Mouse (Mus musculus): ENCODE results near the gene Tbc1d22a. TPM values are rescaled to one million over a fixed set of nuclear protein-coding genes. Genes with fewer than 3 reads are reported as not detected.
"Not testable (repeated sequence)": the region's sequence is repeated elsewhere in the genome, so short reads cannot be mapped to it uniquely, and the experiment has no call there.

Tbc1d22a gene
- polyA plus RNA-seq, 1 experiment from 2014 or later: 13.2 TPM

GRCm38 (mm10) chr15:86185689-86186569 lies 28.3 kb upstream of the Tbc1d22a start, which contains the start of gene Cerk:
Gene Cerk, minus strand, starts transcription at chr15:86186141.
- H3K9ac ChIP-seq (ENCODE audit: low read depth, low read length): peak within 1 kb of the TSS; percentile 97
- peak within 1 kb of the TSS; percentile 93 for H3K27ac ChIP-seq (ENCODE audit: low read depth, low read length)
- H3K4me3 ChIP-seq (ENCODE audit: low read length): peak within 1 kb of the TSS; percentile 95
- H3K4me1 ChIP-seq (ENCODE audit: control insufficient read depth, insufficient read depth, low read depth, low read length): peaks cover 38% of the 10 kb centered on the region
- no peaks in the 10 kb centered on the region for H3K9me3 ChIP-seq (ENCODE audit: control insufficient read depth, low read length)
- whole genome bisulfite sequencing: 3% methylated on average over 43 of the region's 43 CpGs
- H3K36me3 ChIP-seq (ENCODE audit: control insufficient read depth, insufficient read depth, low read length): no peaks in the 10 kb centered on the region
- H3K27me3 ChIP-seq (replicated peaks; ENCODE audit: control insufficient read depth, insufficient read depth, low read length): no peaks in the 10 kb centered on the region
- ATAC-seq: peak; percentile 77
- peak within 1 kb of the TSS; percentile 92 for H3K4me2 ChIP-seq (ENCODE audit: low read length)

- Histone ChIP-seq H3K27ac (ENCODE audit: low read depth, low read length) (no peak overlapping the region), H3K36me3 (ENCODE audit: control insufficient read depth, insufficient read depth, low read length) (no peaks in the 10 kb centered on the region), H3K27me3 (replicated peaks; ENCODE audit: control insufficient read depth, insufficient read depth, low read length) (no peaks in the 10 kb centered on the region), H3K4me2 (ENCODE audit: low read length) (peak overlapping the region; percentile 92), H3K4me3 (ENCODE audit: low read length) (no peak overlapping the region), H3K9me3 (ENCODE audit: control insufficient read depth, low read length) (no peaks in the 10 kb centered on the region), H3K9ac (ENCODE audit: low read depth, low read length) (no peak overlapping the region), H3K4me1 (ENCODE audit: control insufficient read depth, insufficient read depth, low read depth, low read length) (peaks cover 37% of the 10 kb centered on the region)
- no peak for ATAC-seq
- WGBS: 53% methylated on average over 3 of the region's 3 CpGs
These were observed 27.6 kb upstream of the Tbc1d22a start for GRCm38 (mm10) chr15:86186686-86187085.

GRCm38 (mm10) chr15:86188186-86188585 lies 26.1 kb upstream of the Tbc1d22a start:
- Histone ChIP-seq H3K27ac (ENCODE audit: low read depth, low read length) (no peak overlapping the region), H3K9ac (ENCODE audit: low read depth, low read length) (no peak overlapping the region), H3K4me2 (ENCODE audit: low read length) (no peak overlapping the region), H3K9me3 (ENCODE audit: control insufficient read depth, low read length) (no peaks in the 10 kb centered on the region), H3K27me3 (replicated peaks; ENCODE audit: control insufficient read depth, insufficient read depth, low read length) (no peaks in the 10 kb centered on the region), H3K36me3 (ENCODE audit: control insufficient read depth, insufficient read depth, low read length) (no peaks in the 10 kb centered on the region), H3K4me3 (ENCODE audit: low read length) (no peak overlapping the region), H3K4me1 (ENCODE audit: control insufficient read depth, insufficient read depth, low read depth, low read length) (peaks cover 25% of the 10 kb centered on the region)
- WGBS: 11% methylated on average over 5 of the region's 5 CpGs
- ATAC-seq: no peak

DNA sequence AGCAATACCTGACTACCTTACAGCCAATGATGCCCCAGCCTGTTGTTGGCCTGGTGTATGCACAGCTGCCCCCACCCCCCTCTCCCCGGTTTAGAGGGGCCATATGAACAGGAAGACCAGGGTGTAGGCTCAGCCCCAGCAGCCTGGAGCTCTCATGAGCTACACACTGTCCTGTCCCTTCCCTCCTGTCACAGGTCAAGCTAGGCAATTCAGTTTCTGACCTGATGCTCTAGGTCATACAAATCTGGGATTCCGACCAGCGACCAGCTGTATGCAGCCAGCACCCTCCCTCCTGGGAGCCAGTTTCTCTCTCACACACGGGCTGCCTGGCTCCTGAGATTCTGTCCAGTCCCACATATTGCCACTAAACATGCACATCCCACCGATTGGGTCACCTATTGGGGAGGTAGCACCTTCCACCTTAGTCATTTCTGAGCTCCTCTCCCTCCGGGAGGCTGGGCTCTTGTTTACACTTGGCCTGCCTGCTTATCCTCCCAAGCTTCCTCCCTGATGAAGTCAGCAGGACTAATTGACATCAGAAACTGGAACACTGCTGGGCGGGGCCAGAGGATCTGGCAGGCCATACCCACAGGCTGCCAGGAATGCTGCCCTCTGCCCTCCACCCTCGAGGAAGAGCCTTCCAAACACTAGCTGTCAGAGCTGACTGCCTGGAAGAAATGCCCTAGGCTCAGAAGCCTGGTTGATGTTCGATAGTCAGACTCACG lies 25.4 kb upstream of the Tbc1d22a start:
- WGBS: 29% methylated on average over 10 of the region's 10 CpGs
- Histone ChIP-seq H3K4me2 (ENCODE audit: low read length) (no peak overlapping the region), H3K27me3 (replicated peaks; ENCODE audit: control insufficient read depth, insufficient read depth, low read length) (no peaks in the 10 kb centered on the region), H3K27ac (ENCODE audit: low read depth, low read length) (no peak overlapping the region), H3K4me1 (ENCODE audit: control insufficient read depth, insufficient read depth, low read depth, low read length) (peaks cover 20% of the 10 kb centered on the region), H3K4me3 (ENCODE audit: low read length) (no peak overlapping the region), H3K9me3 (ENCODE audit: control insufficient read depth, low read length) (no peaks in the 10 kb centered on the region), H3K9ac (ENCODE audit: low read depth, low read length) (peak overlapping the region; percentile 49; the same call in 1 of the 2 replicates), H3K36me3 (ENCODE audit: control insufficient read depth, insufficient read depth, low read length) (no peaks in the 10 kb centered on the region)
- ATAC-seq: no peak

GRCm38 (mm10) chr15:86190387-86190786 lies 23.9 kb upstream of the Tbc1d22a start:
- no peak overlapping the region for H3K4me3 ChIP-seq (ENCODE audit: low read length)
- H3K4me2 ChIP-seq (ENCODE audit: low read length): no peak overlapping the region
- no peak overlapping the region for H3K27ac ChIP-seq (ENCODE audit: low read depth, low read length)
- 86% methylated on average over 3 of the region's 3 CpGs for WGBS
- H3K4me1 ChIP-seq (ENCODE audit: control insufficient read depth, insufficient read depth, low read depth, low read length): peaks cover 14% of the 10 kb centered on the region
- H3K9me3 ChIP-seq (ENCODE audit: control insufficient read depth, low read length): no peaks in the 10 kb centered on the region
- H3K9ac ChIP-seq (ENCODE audit: low read depth, low read length): no peak overlapping the region
- H3K36me3 ChIP-seq (ENCODE audit: control insufficient read depth, insufficient read depth, low read length): no peaks in the 10 kb centered on the region
- ATAC-seq: no peak
- H3K27me3 ChIP-seq (replicated peaks; ENCODE audit: control insufficient read depth, insufficient read depth, low read length): no peaks in the 10 kb centered on the region

GRCm38 (mm10) chr15:86191505-86191904 lies 22.8 kb upstream of the Tbc1d22a start:
- no peak overlapping the region for H3K27ac ChIP-seq (ENCODE audit: low read depth, low read length)
- peaks cover 13% of the 10 kb centered on the region for H3K4me1 ChIP-seq (ENCODE audit: control insufficient read depth, insufficient read depth, low read depth, low read length)
- H3K4me2 ChIP-seq (ENCODE audit: low read length): no peak overlapping the region
- H3K36me3 ChIP-seq (ENCODE audit: control insufficient read depth, insufficient read depth, low read length): no peaks in the 10 kb centered on the region
- WGBS: 81% methylated on average over 1 of the region's 1 CpGs
- H3K4me3 ChIP-seq (ENCODE audit: low read length): no peak overlapping the region
- no peaks in the 10 kb centered on the region for H3K27me3 ChIP-seq (replicated peaks; ENCODE audit: control insufficient read depth, insufficient read depth, low read length)
- H3K9ac ChIP-seq (ENCODE audit: low read depth, low read length): no peak overlapping the region
- no peaks in the 10 kb centered on the region for H3K9me3 ChIP-seq (ENCODE audit: control insufficient read depth, low read length)
- no peak for ATAC-seq

DNA sequence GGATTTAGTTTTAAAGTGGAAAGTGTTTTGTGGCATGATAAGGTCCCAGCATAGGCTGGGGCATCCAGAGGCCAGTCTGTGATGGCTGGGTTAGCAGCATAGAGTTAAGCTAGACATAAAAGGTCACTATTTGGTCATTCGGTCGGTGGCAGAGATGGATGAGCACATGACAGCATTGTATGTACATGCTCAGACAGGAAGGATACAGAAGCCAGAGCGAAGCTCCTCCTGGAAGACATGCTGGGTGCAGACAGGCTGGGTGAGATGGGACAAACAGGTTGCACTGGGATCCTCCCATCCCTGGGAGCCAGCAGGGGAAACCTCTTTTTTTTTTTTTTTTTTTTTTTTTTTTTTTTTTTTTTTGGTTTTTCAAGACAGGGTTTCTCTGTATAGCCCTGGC lies 22.3 kb upstream of the Tbc1d22a start:
- H3K4me2 ChIP-seq (ENCODE audit: low read length): no peak overlapping the region
- no peaks in the 10 kb centered on the region for H3K27me3 ChIP-seq (replicated peaks; ENCODE audit: control insufficient read depth, insufficient read depth, low read length)
- no peak overlapping the region for H3K9ac ChIP-seq (ENCODE audit: low read depth, low read length)
- no peak overlapping the region for H3K4me3 ChIP-seq (ENCODE audit: low read length)
- H3K27ac ChIP-seq (ENCODE audit: low read depth, low read length): no peak overlapping the region
- 63% methylated on average over 3 of the region's 3 CpGs for WGBS
- peaks cover 11% of the 10 kb centered on the region for H3K4me1 ChIP-seq (ENCODE audit: control insufficient read depth, insufficient read depth, low read depth, low read length)
- no peaks in the 10 kb centered on the region for H3K36me3 ChIP-seq (ENCODE audit: control insufficient read depth, insufficient read depth, low read length)
- no peaks in the 10 kb centered on the region for H3K9me3 ChIP-seq (ENCODE audit: control insufficient read depth, low read length)
- ATAC-seq: no peak

GRCm38 (mm10) chr15:86194676-86195453 lies 19.4 kb upstream of the Tbc1d22a start:
- H3K4me2 ChIP-seq (ENCODE audit: low read length); H3K27me3 ChIP-seq (replicated peaks; ENCODE audit: control insufficient read depth, insufficient read depth, low read length); H3K9me3 ChIP-seq (ENCODE audit: control insufficient read depth, low read length); H3K4me3 ChIP-seq (ENCODE audit: low read length); H3K36me3 ChIP-seq (ENCODE audit: control insufficient read depth, insufficient read depth, low read length); H3K9ac ChIP-seq (ENCODE audit: low read depth, low read length); H3K4me1 ChIP-seq (ENCODE audit: control insufficient read depth, insufficient read depth, low read depth, low read length); H3K27ac ChIP-seq (ENCODE audit: low read depth, low read length): not testable (repeated sequence)
- WGBS: 86% methylated on average over 55 of the region's 55 CpGs
- peak; percentile 91 for ATAC-seq
